8 mouse cellular contexts compared by ENCODE assay signal in the genomic region with DNA sequence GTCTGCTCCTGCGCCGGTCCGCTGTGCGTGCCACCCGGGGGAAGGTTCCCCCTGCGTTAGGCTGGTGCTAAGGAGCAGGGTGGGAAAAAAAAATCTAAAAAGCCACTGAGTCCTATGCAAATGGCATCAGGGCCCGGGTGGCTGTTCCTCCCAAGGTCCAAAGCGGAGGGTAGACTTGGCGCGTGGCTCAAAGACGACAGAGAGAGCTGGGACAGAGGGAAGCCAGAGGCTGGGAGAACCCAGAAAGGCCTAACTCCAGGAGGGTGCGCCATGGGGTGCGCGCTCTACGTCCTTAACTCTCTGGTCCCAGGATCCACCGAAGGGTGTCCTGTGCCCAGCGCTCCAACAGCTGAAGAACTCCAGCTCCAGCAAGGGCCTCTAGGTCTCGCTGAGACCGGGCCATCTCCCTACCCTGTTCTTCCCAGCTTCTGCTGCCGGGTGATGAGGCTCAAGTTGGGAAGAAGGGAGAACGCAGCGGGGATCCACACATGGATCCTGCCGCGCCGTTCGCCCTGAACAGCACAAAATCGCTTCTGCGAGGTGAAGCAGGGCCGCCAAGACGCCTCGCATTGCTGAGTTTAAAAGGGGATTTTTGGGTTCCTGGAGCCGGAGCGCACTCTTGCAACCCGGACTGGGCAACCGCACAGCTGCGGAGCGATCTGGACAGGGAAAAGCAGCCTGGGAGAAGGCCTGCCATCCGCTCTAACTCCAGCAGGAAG. TPM values are rescaled to one million over a fixed set of nuclear protein-coding genes. Genes with fewer than 3 reads are reported as not detected.
DNase-seq lines count a peak whose midpoint lies in the region; ATAC-seq and TF ChIP-seq lines count a peak whose summit lies in the region.

No protein-coding gene starts in this region.

- H3K4me1 ChIP-seq in thymus, adult 2 months (replicated peaks; ENCODE audit: control insufficient read depth, insufficient read depth, low read length): peaks cover 14% of the 10 kb centered on the region
- H3K4me1 ChIP-seq in forebrain, embryonic 15.5 days: peaks cover 50% of the 10 kb centered on the region
- peaks cover 36% of the 10 kb centered on the region for H3K4me1 ChIP-seq in hindbrain, embryonic 12.5 days
- peaks cover 32% of the 10 kb centered on the region for H3K4me1 ChIP-seq in limb, embryonic 15.5 days
- peaks cover 50% of the 10 kb centered on the region for H3K4me1 ChIP-seq in neural tube, embryonic 15.5 days

- H3K9me3 ChIP-seq in forebrain, embryonic 15.5 days: no peaks in the 10 kb centered on the region
- H3K9me3 ChIP-seq in hindbrain, embryonic 12.5 days (replicated peaks): no peaks in the 10 kb centered on the region
- no peaks in the 10 kb centered on the region for H3K9me3 ChIP-seq in limb, embryonic 15.5 days
- H3K9me3 ChIP-seq in neural tube, embryonic 15.5 days (replicated peaks): no peaks in the 10 kb centered on the region

- TF ChIP-seq POLR2A in thymus, adult 2 months (IDR thresholded peaks at IDR 0.05; ENCODE audit: control insufficient read depth, extremely low read depth, insufficient read depth, low read length, poor library complexity): no peak

- no peak for ATAC-seq in forebrain, embryonic 15.5 days (replicated peaks)
- ATAC-seq in hindbrain, embryonic 12.5 days (ENCODE audit: low FRiP score): no peak
- ATAC-seq in limb, embryonic 15.5 days (ENCODE audit: insufficient number of reproducible peaks, low FRiP score, low TSS enrichment, low read depth): no peak
- no peak for ATAC-seq in neural tube, embryonic 15.5 days (ENCODE audit: low FRiP score)
- no peak for ATAC-seq in erythroblast, adult 5-6 weeks (replicated peaks; ENCODE audit: low FRiP score, poor library complexity, severe bottlenecking)

- WGBS in thymus, adult 2 months: 15% methylated on average over 38 of the region's 38 CpGs
- 5% methylated on average over 38 of the region's 38 CpGs for WGBS in forebrain, embryonic 15.5 days
- 2% methylated on average over 38 of the region's 38 CpGs for WGBS in hindbrain, embryonic 12.5 days
- WGBS in limb, embryonic 15.5 days: 11% methylated on average over 38 of the region's 38 CpGs
- WGBS in neural tube, embryonic 15.5 days: 3% methylated on average over 38 of the region's 38 CpGs

- TF ChIP-seq CTCF in thymus, adult 2 months (IDR thresholded peaks at IDR 0.05; ENCODE audit: borderline replicate concordance, control insufficient read depth, extremely low read depth, insufficient read depth, low read length, poor library complexity): no peak

- no peak for DNase-seq in thymus, adult 2 months
- DNase-seq in thymus, postnatal 0 days (ENCODE audit: low spot score): no peak
- no peak for DNase-seq in layer of hippocampus, adult 11-12 months (ENCODE audit: low spot score)

- peak overlapping the region; percentile 20 for H3K9ac ChIP-seq in forebrain, embryonic 15.5 days (replicated peaks)
- peak overlapping the region; percentile 83 for H3K9ac ChIP-seq in hindbrain, embryonic 12.5 days
- H3K9ac ChIP-seq in limb, embryonic 15.5 days: peak overlapping the region; percentile 46
- H3K9ac ChIP-seq in neural tube, embryonic 15.5 days (replicated peaks): peak overlapping the region; percentile 53

- peaks cover 33% of the 10 kb centered on the region for H3K27me3 ChIP-seq in thymus, adult 2 months (ENCODE audit: control insufficient read depth, insufficient read depth, low read length)
- H3K27me3 ChIP-seq in forebrain, embryonic 15.5 days: peaks cover 56% of the 10 kb centered on the region
- H3K27me3 ChIP-seq in hindbrain, embryonic 12.5 days: peaks cover 28% of the 10 kb centered on the region; the same call in 1 of the 2 replicates
- peaks cover 5% of the 10 kb centered on the region; the same call in 1 of the 2 replicates for H3K27me3 ChIP-seq in limb, embryonic 15.5 days
- no peaks in the 10 kb centered on the region for H3K27me3 ChIP-seq in neural tube, embryonic 15.5 days (replicated peaks)

- H3K27ac ChIP-seq in thymus, adult 2 months (ENCODE audit: control insufficient read depth, insufficient read depth, low read length): 0 out of 2 replicates have a peak overlapping the region, but pooled peaks have one; percentile 10
- peak overlapping the region; percentile 53 for H3K27ac ChIP-seq in forebrain, embryonic 15.5 days (replicated peaks)
- H3K27ac ChIP-seq in hindbrain, embryonic 12.5 days: peak overlapping the region; percentile 87
- H3K27ac ChIP-seq in limb, embryonic 15.5 days: peak overlapping the region; percentile 78
- H3K27ac ChIP-seq in neural tube, embryonic 15.5 days (replicated peaks): peak overlapping the region; percentile 78

- peak overlapping the region; percentile 39 for H3K4me2 ChIP-seq in forebrain, embryonic 15.5 days (replicated peaks)
- H3K4me2 ChIP-seq in hindbrain, embryonic 12.5 days (replicated peaks): peak overlapping the region; percentile 75
- H3K4me2 ChIP-seq in limb, embryonic 15.5 days: peak overlapping the region; percentile 59
- peak overlapping the region; percentile 65 for H3K4me2 ChIP-seq in neural tube, embryonic 15.5 days

- no peaks in the 10 kb centered on the region for H3K36me3 ChIP-seq in thymus, adult 2 months (ENCODE audit: control insufficient read depth, insufficient read depth, low read length)
- no peaks in the 10 kb centered on the region for H3K36me3 ChIP-seq in forebrain, embryonic 15.5 days
- peaks cover 12% of the 10 kb centered on the region for H3K36me3 ChIP-seq in hindbrain, embryonic 12.5 days
- 0 out of 2 replicates have a peak, but pooled peaks cover 4% of the 10 kb centered on the region for H3K36me3 ChIP-seq in limb, embryonic 15.5 days
- H3K36me3 ChIP-seq in neural tube, embryonic 15.5 days: no peaks in the 10 kb centered on the region

- H3K4me3 ChIP-seq in thymus, adult 2 months (ENCODE audit: control insufficient read depth, insufficient read depth, low read length): peak overlapping the region; percentile 1; the same call in 1 of the 2 replicates
- H3K4me3 ChIP-seq in forebrain, embryonic 15.5 days: peak overlapping the region; percentile 28
- H3K4me3 ChIP-seq in hindbrain, embryonic 12.5 days: peak overlapping the region; percentile 43
- H3K4me3 ChIP-seq in limb, embryonic 15.5 days: peak overlapping the region; percentile 39
- H3K4me3 ChIP-seq in neural tube, embryonic 15.5 days (replicated peaks): peak overlapping the region; percentile 41

RNA-seq across cellular contexts. Expression of a gene that starts 6.7 kb away (rescaled TPM):
- polyA plus RNA-seq in thymus, adult 2 months (2012; rRNA removed): 8.1 and 8.4 TPM in 2 replicates
- polyA plus RNA-seq in thymus, postnatal 0 days (2015; fragmentation: Nextera tagmentation; extraction: Ambion mirVana): 3.0 and 3.2 TPM in 2 replicates
- 7.4 TPM in 2 replicates for polyA plus RNA-seq in forebrain, embryonic 15.5 days (2015; fragmentation: Nextera tagmentation; extraction: Ambion mirVana)
- 39.0 and 45.6 TPM in 2 replicates for polyA plus RNA-seq in hindbrain, embryonic 12.5 days (2016; fragmentation: Nextera tagmentation; extraction: Ambion mirVana)
- polyA plus RNA-seq in limb, embryonic 15.5 days (2015; fragmentation: Nextera tagmentation; extraction: Ambion mirVana): 16.1 and 21.6 TPM in 2 replicates
- polyA plus RNA-seq in neural tube, embryonic 15.5 days (2015; fragmentation: Nextera tagmentation; extraction: Ambion mirVana): 12.7 and 12.9 TPM in 2 replicates
- 0.38 TPM in 1 of 2 replicates, not detected in the other for total RNA-seq in erythroblast, adult 5-6 weeks (2015; ENCODE audit: low replicate concordance)
- 0.60 TPM in 1 of 2 replicates, not detected in the other for total RNA-seq in erythroblast, adult 5-6 weeks (2017; ENCODE audit: low replicate concordance)

RNA-seq across cellular contexts. Expression of a gene that starts 36.8 kb away (rescaled TPM):
- 0.51 and 0.68 TPM in 2 replicates for polyA plus RNA-seq in thymus, adult 2 months (2012; rRNA removed)
- 0.21 and 0.32 TPM in 2 replicates for polyA plus RNA-seq in thymus, postnatal 0 days (2015; fragmentation: Nextera tagmentation; extraction: Ambion mirVana)
- polyA plus RNA-seq in forebrain, embryonic 15.5 days (2015; fragmentation: Nextera tagmentation; extraction: Ambion mirVana): 0.15 TPM in 1 of 2 replicates, not detected in the other
- polyA plus RNA-seq in hindbrain, embryonic 12.5 days (2016; fragmentation: Nextera tagmentation; extraction: Ambion mirVana): 0.53 and 0.83 TPM in 2 replicates
- polyA plus RNA-seq in limb, embryonic 15.5 days (2015; fragmentation: Nextera tagmentation; extraction: Ambion mirVana): 0.17 and 0.26 TPM in 2 replicates
- polyA plus RNA-seq in neural tube, embryonic 15.5 days (2015; fragmentation: Nextera tagmentation; extraction: Ambion mirVana): 0.49 and 0.68 TPM in 2 replicates
- total RNA-seq in erythroblast, adult 5-6 weeks (2015; ENCODE audit: low replicate concordance): 2.1 TPM in 1 of 2 replicates, not detected in the other
- 1.5 and 16.0 TPM in 2 replicates for total RNA-seq in erythroblast, adult 5-6 weeks (2017; ENCODE audit: low replicate concordance)

Comparison
In these comparisons a context has a peak if more than half of its experiments do, and no peak if none do; other contexts are left out.
1. H3K27ac ChIP-seq: peak in every context shown above with its lines; median percentile 87 in hindbrain, embryonic 12.5 days; 78 in limb, embryonic 15.5 days; 78 in neural tube, embryonic 15.5 days; 53 in forebrain, embryonic 15.5 days; 10 in thymus, adult 2 months.
2. H3K9ac ChIP-seq: peak in every context shown above with its lines; median percentile 83 in hindbrain, embryonic 12.5 days; 53 in neural tube, embryonic 15.5 days; 46 in limb, embryonic 15.5 days; 20 in forebrain, embryonic 15.5 days.